Mouse (Mus musculus) limb, embryonic 11.5 days (tissue): ENCODE results near the gene Gmfg. TPM values are rescaled to one million over a fixed set of nuclear protein-coding genes. Genes with fewer than 3 reads are reported as not detected.

Source experiments
- ATAC-seq: fragments of 200-750 bp; cut with Nextera tagmentation; 2 replicates; pipeline ENCODE4 v1.8.0; 2017; ENCODE audit warnings: low read depth; ENCODE audit not compliant: insufficient number of reproducible peaks, low FRiP score, low TSS enrichment
- DNase-seq: peaks from one replicate; pipeline ENCODE4 v3.0.0-alpha.2; 2015; ENCODE audit warnings: low spot score
- H3K27ac ChIP-seq: fragments of 300-500 bp; sonication (generic); replicated peaks from 2 replicates; pipeline ENCODE4 v1.5.1; 2014; ENCODE audit warnings: low read depth, mild to moderate bottlenecking, low read length
- H3K27me3 ChIP-seq: fragments of 300-500 bp; sonication (generic); 2 replicates; pipeline ENCODE4 v1.6.1; 2014; ENCODE audit warnings: mild to moderate bottlenecking, low read length, mixed read lengths; ENCODE audit not compliant: control insufficient read depth, insufficient read depth
- H3K36me3 ChIP-seq: fragments of 300-500 bp; sonication (generic); 2 replicates; pipeline ENCODE4 v1.6.1; 2014; ENCODE audit warnings: mild to moderate bottlenecking, low read length, moderate library complexity, mixed read lengths; ENCODE audit not compliant: control insufficient read depth, insufficient read depth
- H3K4me1 ChIP-seq: fragments of 300-500 bp; sonication (generic); 2 replicates; pipeline ENCODE4 v1.6.1; 2014; ENCODE audit warnings: low read length, mixed read lengths; ENCODE audit not compliant: control insufficient read depth, insufficient read depth
- H3K4me2 ChIP-seq: fragments of 300-500 bp; sonication (generic); 2 replicates; pipeline ENCODE4 v1.6.1; 2014; ENCODE audit warnings: low read depth, mild to moderate bottlenecking, moderate library complexity; ENCODE audit not compliant: severe bottlenecking
- H3K4me3 ChIP-seq: fragments of 300-500 bp; sonication (generic); 2 replicates; pipeline ENCODE4 v1.5.1; 2014; ENCODE audit warnings: low read depth, low read length
- H3K9ac ChIP-seq: fragments of 300-500 bp; sonication (generic); 2 replicates; pipeline ENCODE4 v1.6.1; 2014; ENCODE audit warnings: mild to moderate bottlenecking, low read length
- H3K9me3 ChIP-seq: fragments of 300-500 bp; sonication (generic); 2 replicates; pipeline ENCODE4 v1.6.1; 2016; ENCODE audit warnings: low read length; ENCODE audit not compliant: control insufficient read depth
- WGBS: fragments of 180-500 bp; shearing (Covaris S2); extraction: QIAGEN DNeasy Blood & Tissue Kit; methylation state at CpG from one replicate; pipeline ENCODE4 v1.1.7; 2014; 5-methylcytosine and 5-hydroxymethylcytosine counted together
- polyA plus RNA-seq: library from polyadenylated mRNA; unstranded; fragments of >200 nt; fragmentation: Nextera tagmentation; extraction: Ambion mirVana; gene quantifications from 2 replicates; pipeline ENCODE4 v1.2.1, GENCODE M21; 2014

Gene Gmfg
- polyA plus RNA-seq: 5.8 and 7.5 TPM in 2 replicates

DNA sequence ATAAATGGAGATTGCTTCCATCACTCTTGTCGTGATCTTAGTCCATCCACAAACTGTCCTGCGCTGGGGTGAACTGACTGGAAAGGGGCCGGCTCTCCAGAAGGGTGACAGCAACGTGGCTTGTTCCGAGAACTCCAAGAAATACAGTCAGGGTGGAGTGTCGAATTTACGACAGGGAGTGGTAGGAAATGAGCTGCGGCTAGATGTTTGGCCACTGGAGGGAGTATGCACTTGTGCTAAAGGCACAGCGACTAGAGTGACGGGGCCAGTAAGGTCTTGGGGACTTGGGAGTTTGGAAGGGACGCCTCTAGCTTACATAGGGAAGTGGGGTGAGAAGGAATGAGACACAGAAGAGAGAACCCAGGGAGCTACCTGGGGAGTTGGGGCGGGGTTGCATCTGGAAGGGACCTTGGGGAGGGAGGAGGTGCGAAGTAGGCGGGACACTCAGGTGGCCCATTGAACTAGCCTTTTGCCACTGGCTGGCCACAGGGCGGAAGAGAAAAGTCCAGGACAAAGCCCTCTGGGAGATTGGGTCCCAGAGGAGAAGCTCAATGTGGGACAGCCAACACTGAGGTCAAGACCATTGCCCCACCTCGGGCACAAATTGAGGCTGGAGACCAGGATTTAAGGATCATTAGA, at the start of gene Gmfg:
Gene Gmfg (plus strand): TSS at position 516 of the 639 bp plus-strand sequence.
- 0 out of 2 replicates have a peak, but pooled peaks cover 8% of the 10 kb centered on the region for H3K4me1 ChIP-seq
- DNase-seq (peak; percentile 85), ATAC-seq (peak; percentile 19)
- H3K27me3 ChIP-seq: no peaks in the 10 kb centered on the region
- H3K36me3 ChIP-seq: no peaks in the 10 kb centered on the region
- H3K27ac ChIP-seq: no peak within 1 kb of the TSS
- WGBS: 3% methylated on average over 16 of the region's 16 CpGs
- H3K9me3 ChIP-seq: no peaks in the 10 kb centered on the region
- peak within 1 kb of the TSS; percentile 94 for H3K4me3 ChIP-seq
- H3K4me2 ChIP-seq: peak within 1 kb of the TSS; percentile 59
- H3K9ac ChIP-seq: 0 out of 2 replicates have a peak within 1 kb of the TSS, but pooled peaks have one; percentile 45

DNA sequence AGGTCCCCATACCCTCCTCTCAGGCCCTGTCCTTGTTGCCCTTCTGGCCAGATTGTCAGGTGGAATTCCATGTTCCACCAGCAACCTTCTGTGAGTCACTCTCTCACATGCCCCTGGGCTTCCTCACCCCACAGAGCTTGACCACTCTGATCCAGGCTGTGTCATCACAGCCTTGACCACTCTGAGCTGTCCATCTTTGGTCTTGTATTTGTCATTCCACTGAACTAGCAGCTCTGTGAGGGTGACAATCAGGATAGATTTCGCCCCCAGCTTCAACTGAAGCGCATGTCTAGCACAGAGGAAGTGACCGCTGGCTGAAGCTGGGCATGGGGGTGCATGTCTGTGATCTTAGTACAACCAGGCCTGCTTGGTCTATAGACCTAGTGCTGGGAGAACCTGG, 46.9 kb upstream of the Gmfg start:
- WGBS: 96% methylated on average over 3 of the region's 3 CpGs
- peaks cover 13% of the 10 kb centered on the region for H3K36me3 ChIP-seq
- no peak overlapping the region for H3K9ac ChIP-seq
- H3K4me3 ChIP-seq: no peak overlapping the region
- no peak overlapping the region for H3K27ac ChIP-seq
- no peaks in the 10 kb centered on the region for H3K27me3 ChIP-seq
- peaks cover 6% of the 10 kb centered on the region; the same call in 1 of the 2 replicates for H3K4me1 ChIP-seq
- no peak for DNase-seq
- no peaks in the 10 kb centered on the region for H3K9me3 ChIP-seq
- no peak overlapping the region for H3K4me2 ChIP-seq
- ATAC-seq: no peak

DNA sequence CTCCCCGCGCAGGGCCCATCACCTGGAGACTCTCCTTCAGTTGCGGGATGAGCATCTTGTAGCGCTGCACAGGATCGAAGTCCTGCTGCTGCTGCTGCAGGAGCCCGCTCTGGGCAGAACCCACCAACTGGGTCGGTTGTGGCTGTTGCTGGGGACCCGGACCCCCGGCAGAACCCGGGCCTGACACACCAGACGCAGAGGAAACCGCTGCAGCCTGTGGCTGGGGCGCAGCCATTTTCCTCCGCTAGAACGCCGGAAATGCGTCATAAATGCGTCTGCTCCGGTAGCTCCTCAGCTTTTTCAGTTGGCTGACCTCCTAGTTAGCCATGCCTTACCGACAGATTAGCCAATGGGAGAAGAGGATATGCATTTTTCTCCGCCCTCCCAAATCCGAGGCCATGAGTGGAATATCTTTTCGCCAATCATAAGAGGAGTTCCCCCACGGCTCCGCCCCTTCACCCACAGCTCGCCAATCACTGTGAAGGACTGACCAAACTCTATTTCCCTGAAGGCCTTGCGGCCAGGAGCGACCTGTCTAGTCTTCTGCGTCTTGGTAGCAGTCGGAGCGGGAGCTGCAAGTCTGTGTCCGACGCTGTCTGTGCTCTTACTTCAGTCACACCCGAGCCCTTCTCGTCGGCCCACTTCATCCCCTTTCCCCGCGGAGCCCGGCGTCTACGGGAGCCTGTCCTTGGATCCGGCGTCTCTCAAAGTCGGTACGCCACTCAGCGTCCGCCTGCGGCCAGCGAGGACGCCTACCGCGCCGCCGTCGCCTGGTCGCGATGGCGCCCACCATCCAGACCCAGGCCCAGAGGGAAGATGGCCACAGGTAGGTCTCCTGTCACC, 44.6 kb upstream of the Gmfg start, which contains the start of the genes Med29 and Paf1:
Gene Med29 (minus strand): TSS at position 280 of the 843 bp plus-strand sequence.
Gene Paf1 (plus strand): TSS at position 523 of the 843 bp plus-strand sequence.
- DNase-seq (peak; percentile 94), ATAC-seq (peak; percentile 97)
- peaks cover 13% of the 10 kb centered on the region for H3K36me3 ChIP-seq
- H3K9ac ChIP-seq: peak within 1 kb of the TSS; percentile 74
- no peaks in the 10 kb centered on the region for H3K27me3 ChIP-seq
- no peaks in the 10 kb centered on the region for H3K9me3 ChIP-seq
- H3K4me1 ChIP-seq: peaks cover 6% of the 10 kb centered on the region; the same call in 1 of the 2 replicates
- peak within 1 kb of the TSS; percentile 39; the same call in 1 of the 2 replicates for H3K27ac ChIP-seq
- WGBS: under 1% methylated on average over 58 of the region's 58 CpGs
- peak within 1 kb of the TSS; percentile 88 for H3K4me2 ChIP-seq
- H3K4me3 ChIP-seq: peak within 1 kb of the TSS; percentile 90

DNA sequence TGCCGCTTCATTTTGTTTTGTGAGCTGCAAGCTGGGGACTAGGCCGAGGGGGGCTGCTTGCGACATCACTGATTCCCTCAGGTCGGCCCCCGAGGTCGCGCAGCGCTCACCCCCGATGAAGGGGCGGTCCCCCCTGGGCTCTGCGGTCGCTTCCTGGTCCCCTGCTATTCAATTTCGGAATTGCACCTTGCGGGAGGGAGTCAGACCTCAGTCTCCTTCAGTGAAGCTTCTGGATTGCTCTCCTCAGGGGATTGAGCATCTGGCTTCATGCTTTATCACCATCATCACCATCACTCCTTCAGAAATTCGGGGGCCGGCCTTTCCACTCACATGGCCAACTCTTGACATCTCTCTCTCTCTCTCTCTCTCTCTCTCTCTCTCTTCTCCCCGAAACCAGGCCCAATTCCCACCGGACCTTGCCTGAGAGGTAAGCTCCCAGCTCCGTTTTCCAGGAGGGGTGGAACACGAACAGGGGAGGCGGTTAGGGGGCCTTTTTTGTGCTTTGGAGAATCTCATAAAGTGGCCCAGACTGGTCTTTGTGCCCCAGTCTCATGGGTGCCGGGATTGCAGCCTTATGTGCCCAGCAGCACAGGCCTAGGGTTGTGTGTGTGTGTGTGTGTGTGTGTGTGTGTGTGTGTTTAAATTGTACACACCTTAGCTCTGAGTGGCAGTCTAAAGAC, 43.8 kb upstream of the Gmfg start:
- H3K27ac ChIP-seq: peak overlapping the region; percentile 39; the same call in 1 of the 2 replicates
- 5% methylated on average over 22 of the region's 22 CpGs for WGBS
- H3K4me1 ChIP-seq: peaks cover 6% of the 10 kb centered on the region; the same call in 1 of the 2 replicates
- H3K9me3 ChIP-seq: no peaks in the 10 kb centered on the region
- no peak; the same call in 1 of the 2 replicates for ATAC-seq
- H3K4me2 ChIP-seq: peak overlapping the region; percentile 88
- no peak for DNase-seq
- H3K36me3 ChIP-seq: peaks cover 15% of the 10 kb centered on the region
- peak overlapping the region; percentile 74 for H3K9ac ChIP-seq
- peak overlapping the region; percentile 90 for H3K4me3 ChIP-seq
- H3K27me3 ChIP-seq: no peaks in the 10 kb centered on the region

DNA sequence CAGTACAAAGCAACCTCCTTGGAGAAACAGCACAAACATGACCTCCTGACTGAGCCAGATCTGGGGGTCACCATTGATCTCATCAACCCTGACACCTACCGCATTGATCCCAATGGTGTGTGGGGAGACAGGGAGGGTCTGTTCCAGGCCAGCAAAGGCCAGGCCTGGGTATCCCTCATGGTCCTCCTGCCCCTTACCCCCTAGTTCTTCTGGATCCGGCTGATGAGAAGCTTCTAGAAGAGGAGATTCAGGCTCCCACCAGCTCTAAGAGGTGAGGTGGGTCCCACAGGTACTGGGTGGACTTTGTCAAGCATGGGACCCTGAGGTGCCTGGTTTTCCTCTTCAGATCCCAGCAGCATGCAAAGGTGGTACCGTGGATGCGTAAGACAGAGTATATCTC, 41.8 kb upstream of the Gmfg start:
- Histone ChIP-seq H3K4me1 (peaks cover 6% of the 10 kb centered on the region; the same call in 1 of the 2 replicates), H3K9ac (no peak overlapping the region), H3K4me2 (no peak overlapping the region), H3K9me3 (no peaks in the 10 kb centered on the region), H3K4me3 (no peak overlapping the region), H3K27me3 (no peaks in the 10 kb centered on the region), H3K27ac (no peak overlapping the region), H3K36me3 (peaks cover 9% of the 10 kb centered on the region)
- no peak for DNase-seq
- ATAC-seq: no peak
- 94% methylated on average over 4 of the region's 4 CpGs for WGBS

DNA sequence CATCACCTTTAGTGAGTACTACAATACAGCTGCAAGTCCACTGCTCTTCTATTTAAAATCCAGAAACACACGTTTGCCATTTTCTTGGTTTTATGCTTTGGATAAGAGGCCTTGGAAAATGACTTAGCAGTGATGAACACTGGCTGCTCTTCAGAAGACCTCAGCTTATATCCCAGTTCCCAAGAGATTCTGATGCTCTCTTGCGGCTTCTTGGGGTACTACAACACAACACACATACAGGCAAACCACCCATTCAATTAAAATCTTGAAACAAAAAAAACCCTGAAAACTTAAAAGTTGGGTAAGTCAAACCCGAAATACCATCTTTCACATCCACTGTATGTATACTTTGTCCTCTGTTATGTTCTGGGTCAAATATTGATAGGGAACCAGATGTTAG, 39.2 kb upstream of the Gmfg start:
- Histone ChIP-seq H3K4me3 (no peak overlapping the region), H3K4me1 (peaks cover 6% of the 10 kb centered on the region; the same call in 1 of the 2 replicates), H3K36me3 (peaks cover 18% of the 10 kb centered on the region), H3K27me3 (no peaks in the 10 kb centered on the region), H3K4me2 (no peak overlapping the region), H3K9ac (no peak overlapping the region), H3K9me3 (no peaks in the 10 kb centered on the region), H3K27ac (no peak overlapping the region)
- ATAC-seq (no peak), DNase-seq (no peak)
- 66% methylated on average over 3 of the region's 3 CpGs for WGBS

DNA sequence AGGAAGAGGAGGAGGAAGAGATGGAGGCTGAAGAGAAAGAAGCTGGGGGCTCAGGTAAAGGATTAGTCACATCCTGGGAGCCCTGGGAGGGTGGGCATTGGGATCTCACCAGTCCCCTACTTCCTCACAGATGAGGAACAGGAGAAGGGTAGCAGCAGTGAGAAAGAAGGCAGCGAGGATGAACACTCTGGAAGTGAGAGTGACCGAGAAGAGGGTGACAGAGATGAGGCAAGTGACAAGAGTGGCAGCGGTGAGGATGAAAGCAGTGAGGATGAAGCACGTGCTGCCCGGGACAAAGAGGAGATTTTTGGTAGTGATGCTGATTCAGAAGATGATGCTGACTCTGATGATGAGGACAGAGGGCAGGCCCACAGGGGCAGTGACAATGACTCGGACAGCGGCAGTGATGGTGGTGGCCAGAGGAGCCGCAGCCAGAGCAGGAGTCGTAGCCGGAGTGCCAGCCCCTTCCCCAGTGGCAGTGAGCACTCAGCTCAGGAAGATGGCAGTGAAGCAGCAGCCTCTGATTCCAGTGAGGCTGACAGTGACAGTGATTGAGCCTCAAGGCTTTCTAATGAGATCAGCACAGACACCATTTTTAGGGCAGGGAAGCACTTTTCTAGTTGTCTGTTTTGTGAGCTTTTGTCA, 38.4 kb upstream of the Gmfg start:
- no peak for DNase-seq
- Histone ChIP-seq H3K27ac (no peak overlapping the region), H3K27me3 (no peaks in the 10 kb centered on the region), H3K9me3 (no peaks in the 10 kb centered on the region), H3K9ac (no peak overlapping the region), H3K36me3 (peaks cover 24% of the 10 kb centered on the region), H3K4me1 (peaks cover under 1% of the 10 kb centered on the region; the same call in 1 of the 2 replicates), H3K4me3 (no peak overlapping the region; the same call in 1 of the 2 replicates), H3K4me2 (no peak overlapping the region)
- 92% methylated on average over 10 of the region's 10 CpGs for WGBS
- no peak for ATAC-seq
